Mouse (Mus musculus) neutrophil, adult 5-6 weeks (primary cell): ENCODE results near the gene Ergic3. TPM values are rescaled to one million over a fixed set of nuclear protein-coding genes. Genes with fewer than 3 reads are reported as not detected.

ENCODE experiments used
- ATAC-seq: fragments of 151-379, 151-347 bp; 2 replicates; pipeline ENCODE4 v1.8.0; 2017; ENCODE audit warnings: mild to moderate bottlenecking, moderate TSS enrichment; ENCODE audit not compliant: insufficient number of reproducible peaks, poor library complexity, low FRiP score, severe bottlenecking; ENCODE audit errors: extremely low read depth
- total RNA-seq: library from RNA; stranded (forward); fragments of 200-1000 nt; gene quantifications from 2 replicates; pipeline ENCODE4 v1.2.3, GENCODE M21; 2017

Gene Ergic3
- total RNA-seq, 1 experiment from 2014 or later, result 61.0 TPM

GRCm38 (mm10) chr2:156052816-156053215 lies 45.0 kb downstream of the Ergic3 start, which contains the start of gene Fer1l4:
Gene Fer1l4 (minus strand): TSS chr2:156052947.
- ATAC-seq, result no peak

- ATAC-seq, result peak; percentile 24; the same call in 1 of the 2 replicates
Measured at GRCm38 (mm10) chr2:156065099-156066041, 57.5 kb downstream of the Ergic3 start, which contains the start of gene Spag4. Gene Spag4 (plus strand): TSS chr2:156065175.

DNA sequence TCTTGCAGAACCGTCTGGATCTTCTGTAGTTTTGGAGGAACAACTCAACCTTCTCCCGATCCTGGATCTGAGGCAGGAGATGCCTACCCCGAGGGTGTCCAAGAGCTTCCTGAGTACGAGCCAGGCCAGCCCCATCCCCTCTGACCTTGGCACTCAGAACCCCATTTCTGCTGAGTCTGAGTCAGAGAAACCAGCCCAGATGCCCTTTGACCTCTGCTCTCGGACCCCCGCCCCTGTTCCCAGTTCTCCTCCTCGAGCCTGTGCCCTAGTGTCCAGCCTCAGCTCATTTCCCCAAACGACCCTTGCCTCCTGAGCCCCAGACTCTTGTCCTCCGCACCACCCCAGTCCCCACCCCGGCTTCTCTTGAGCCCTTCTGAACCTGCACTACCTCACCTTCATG lies 58.3 kb downstream of the Ergic3 start:
- ATAC-seq, result no peak

Other genes with a start within 250 kb of the Ergic3 start
- gene Mmp24, start 232.7 kb upstream of the Ergic3 start, total RNA-seq, result not detected in 2 replicates
- gene BC029722, start 188.6 kb upstream of the Ergic3 start, total RNA-seq, result 12.4 and 12.7 TPM in 2 replicates
- 48.3 and 56.8 TPM in 2 replicates for gene Eif6, start 181.1 kb upstream of the Ergic3 start, total RNA-seq
- gene Fam83c, start 173.2 kb upstream of the Ergic3 start, total RNA-seq, result not detected in 2 replicates
- 20.6 and 23.1 TPM in 2 replicates for gene Uqcc1, start 77.7 kb upstream of the Ergic3 start, total RNA-seq
- gene Gm15557, start 67.3 kb upstream of the Ergic3 start, total RNA-seq, result not detected in 2 replicates
- gene Gdf5, start 62.7 kb upstream of the Ergic3 start, total RNA-seq, result not detected in 2 replicates
- gene Cep250, start 51.6 kb upstream of the Ergic3 start, total RNA-seq, result 66.2 and 69.1 TPM in 2 replicates
- 1.1 and 1.4 TPM in 2 replicates for gene 6430550D23Rik, start 68 bp upstream of the Ergic3 start, total RNA-seq
- gene Fer1l4, start 44.9 kb downstream of the Ergic3 start, total RNA-seq, result not detected in 2 replicates
- 0.37 and 1.4 TPM in 2 replicates for gene Spag4, start 57.1 kb downstream of the Ergic3 start, total RNA-seq
- gene Cpne1, start 103.9 kb downstream of the Ergic3 start, total RNA-seq, result 111 and 113 TPM in 2 replicates
- gene Rbm12, start 103.9 kb downstream of the Ergic3 start, total RNA-seq, result 22.5 and 29.3 TPM in 2 replicates
- gene Gm28036, start 119.0 kb downstream of the Ergic3 start, total RNA-seq, result 34.1 and 36.1 TPM in 2 replicates
- gene Romo1, start 136.0 kb downstream of the Ergic3 start, total RNA-seq, result 5.5 and 13.5 TPM in 2 replicates
- 22.2 and 26.5 TPM in 2 replicates for gene Nfs1, start 136.1 kb downstream of the Ergic3 start, total RNA-seq
- gene Rbm39, start 172.2 kb downstream of the Ergic3 start, total RNA-seq, result 1,446 and 1,484 TPM in 2 replicates
- gene Phf20, start 188.4 kb downstream of the Ergic3 start, total RNA-seq, result 42.7 and 80.4 TPM in 2 replicates